Mouse (Mus musculus): ENCODE measurements at regions not wholly inside any gene's neighbourhood (a gene's known extent, or its start where the extent isn't known, plus 50 kb on each side); places are given as distances from the start of the nearest gene placed in this dataset.

GRCm38 (mm10) chr16:74528245-74528644 is 116.6 kb upstream of the Robo2 start:
- H3K4me1 ChIP-seq (replicated peaks) = no peaks in the 10 kb centered on the region
- no peak overlapping the region for H3K27ac ChIP-seq
- no peak overlapping the region for H3K9ac ChIP-seq
- H3K4me3 ChIP-seq = no peak overlapping the region
- H3K9me3 ChIP-seq = no peaks in the 10 kb centered on the region
- no peaks in the 10 kb centered on the region for H3K27me3 ChIP-seq
- H3K4me2 ChIP-seq = no peak overlapping the region
- no peak for ATAC-seq (ENCODE audit: low FRiP score)
- 35% methylated on average over 3 of the region's 3 CpGs for WGBS
- no peaks in the 10 kb centered on the region for H3K36me3 ChIP-seq

GRCm38 (mm10) chr16:74526521-74526920 is 114.9 kb upstream of the Robo2 start:
- no peaks in the 10 kb centered on the region for H3K4me1 ChIP-seq (replicated peaks)
- H3K36me3 ChIP-seq = no peaks in the 10 kb centered on the region
- no peak overlapping the region for H3K4me2 ChIP-seq
- H3K27ac ChIP-seq = no peak overlapping the region
- no peak overlapping the region for H3K4me3 ChIP-seq
- 64% methylated on average over 1 of the region's 1 CpGs for WGBS
- H3K9me3 ChIP-seq = no peaks in the 10 kb centered on the region
- H3K27me3 ChIP-seq = no peaks in the 10 kb centered on the region
- no peak overlapping the region for H3K9ac ChIP-seq
- no peak for ATAC-seq (ENCODE audit: low FRiP score)

- 93% methylated on average over 4 of the region's 4 CpGs for WGBS
- no peak for ATAC-seq (ENCODE audit: low FRiP score)
- Histone ChIP-seq H3K4me2 (no peak overlapping the region), H3K27me3 (no peaks in the 10 kb centered on the region), H3K4me3 (no peak overlapping the region), H3K4me1 (replicated peaks) (no peaks in the 10 kb centered on the region), H3K36me3 (no peaks in the 10 kb centered on the region), H3K9me3 (no peaks in the 10 kb centered on the region), H3K27ac (no peak overlapping the region), H3K9ac (no peak overlapping the region)
These were observed 108.9 kb upstream of the Robo2 start for GRCm38 (mm10) chr16:74520501-74520900.

- no peaks in the 10 kb centered on the region for H3K27me3 ChIP-seq
- no peaks in the 10 kb centered on the region for H3K9me3 ChIP-seq
- H3K4me1 ChIP-seq (replicated peaks) = no peaks in the 10 kb centered on the region
- 100% methylated on average over 1 of the region's 1 CpGs for WGBS
- H3K36me3 ChIP-seq = no peaks in the 10 kb centered on the region
- no peak overlapping the region for H3K4me3 ChIP-seq
- H3K4me2 ChIP-seq = no peak overlapping the region
- ATAC-seq (ENCODE audit: low FRiP score) = no peak
- no peak overlapping the region for H3K27ac ChIP-seq
- no peak overlapping the region for H3K9ac ChIP-seq
These were observed 106.3 kb upstream of the Robo2 start for GRCm38 (mm10) chr16:74517888-74518287.

- no peak overlapping the region for H3K4me2 ChIP-seq
- H3K4me1 ChIP-seq (replicated peaks) = no peaks in the 10 kb centered on the region
- H3K9me3 ChIP-seq = no peaks in the 10 kb centered on the region
- no peak for ATAC-seq (ENCODE audit: low FRiP score)
- no peaks in the 10 kb centered on the region for H3K27me3 ChIP-seq
- no peak overlapping the region for H3K4me3 ChIP-seq
- H3K36me3 ChIP-seq = no peaks in the 10 kb centered on the region
- no peak overlapping the region for H3K9ac ChIP-seq
- 95% methylated on average over 4 of the region's 4 CpGs for WGBS
- H3K27ac ChIP-seq = no peak overlapping the region
These were observed 105.7 kb upstream of the Robo2 start for GRCm38 (mm10) chr16:74517374-74517773.

GRCm38 (mm10) chr16:74514481-74514880 is 102.9 kb upstream of the Robo2 start:
- ATAC-seq (ENCODE audit: low FRiP score) = no peak
- H3K27ac ChIP-seq = no peak overlapping the region
- no peaks in the 10 kb centered on the region for H3K4me1 ChIP-seq (replicated peaks)
- no peak overlapping the region for H3K4me3 ChIP-seq
- H3K4me2 ChIP-seq = no peak overlapping the region
- H3K9ac ChIP-seq = no peak overlapping the region
- H3K27me3 ChIP-seq = no peaks in the 10 kb centered on the region
- H3K9me3 ChIP-seq = no peaks in the 10 kb centered on the region
- WGBS = 87% methylated on average over 4 of the region's 4 CpGs
- no peaks in the 10 kb centered on the region for H3K36me3 ChIP-seq

- Histone ChIP-seq H3K9ac (no peak overlapping the region), H3K4me1 (replicated peaks) (no peaks in the 10 kb centered on the region), H3K36me3 (no peaks in the 10 kb centered on the region), H3K27ac (no peak overlapping the region), H3K4me3 (no peak overlapping the region), H3K27me3 (no peaks in the 10 kb centered on the region), H3K4me2 (no peak overlapping the region), H3K9me3 (no peaks in the 10 kb centered on the region)
- 93% methylated on average over 1 of the region's 1 CpGs for WGBS
- ATAC-seq (ENCODE audit: low FRiP score) = no peak
These were observed 98.8 kb upstream of the Robo2 start for GRCm38 (mm10) chr16:74510383-74510782.

- Histone ChIP-seq H3K9me3 (no peaks in the 10 kb centered on the region), H3K4me2 (no peak overlapping the region), H3K9ac (no peak overlapping the region), H3K4me3 (no peak overlapping the region), H3K4me1 (replicated peaks) (no peaks in the 10 kb centered on the region), H3K36me3 (no peaks in the 10 kb centered on the region), H3K27ac (no peak overlapping the region), H3K27me3 (no peaks in the 10 kb centered on the region)
- WGBS = 91% methylated on average over 2 of the region's 2 CpGs
- ATAC-seq (ENCODE audit: low FRiP score) = no peak
These were observed 97.9 kb upstream of the Robo2 start for GRCm38 (mm10) chr16:74509489-74509888.

- Histone ChIP-seq H3K4me3 (no peak overlapping the region), H3K36me3 (no peaks in the 10 kb centered on the region), H3K27me3 (no peaks in the 10 kb centered on the region), H3K4me1 (replicated peaks) (no peaks in the 10 kb centered on the region), H3K9me3 (no peaks in the 10 kb centered on the region), H3K9ac (no peak overlapping the region), H3K27ac (no peak overlapping the region), H3K4me2 (no peak overlapping the region)
- ATAC-seq (ENCODE audit: low FRiP score) = no peak
These were observed 95.1 kb upstream of the Robo2 start for GRCm38 (mm10) chr16:74506719-74507118.

GRCm38 (mm10) chr16:74506173-74506709 is 94.6 kb upstream of the Robo2 start:
- Histone ChIP-seq H3K4me1 (replicated peaks) (no peaks in the 10 kb centered on the region), H3K36me3 (no peaks in the 10 kb centered on the region), H3K4me2 (no peak overlapping the region), H3K4me3 (no peak overlapping the region), H3K27me3 (no peaks in the 10 kb centered on the region), H3K9ac (no peak overlapping the region), H3K9me3 (no peaks in the 10 kb centered on the region), H3K27ac (no peak overlapping the region)
- ATAC-seq (ENCODE audit: low FRiP score) = no peak
- WGBS = 79% methylated on average over 6 of the region's 6 CpGs

GRCm38 (mm10) chr16:74504426-74504825 is 92.8 kb upstream of the Robo2 start:
- 73% methylated on average over 5 of the region's 5 CpGs for WGBS
- Histone ChIP-seq H3K4me3 (no peak overlapping the region), H3K36me3 (no peaks in the 10 kb centered on the region), H3K4me2 (no peak overlapping the region), H3K27me3 (no peaks in the 10 kb centered on the region), H3K27ac (no peak overlapping the region), H3K9me3 (no peaks in the 10 kb centered on the region), H3K9ac (no peak overlapping the region), H3K4me1 (replicated peaks) (no peaks in the 10 kb centered on the region)
- ATAC-seq (ENCODE audit: low FRiP score) = no peak

- Histone ChIP-seq H3K4me3 (no peak overlapping the region), H3K27me3 (no peaks in the 10 kb centered on the region), H3K27ac (no peak overlapping the region), H3K4me1 (replicated peaks) (no peaks in the 10 kb centered on the region), H3K9me3 (no peaks in the 10 kb centered on the region), H3K4me2 (no peak overlapping the region), H3K9ac (no peak overlapping the region), H3K36me3 (no peaks in the 10 kb centered on the region)
- WGBS = 90% methylated on average over 3 of the region's 3 CpGs
- ATAC-seq (ENCODE audit: low FRiP score) = no peak
These were observed 89.1 kb upstream of the Robo2 start for GRCm38 (mm10) chr16:74500687-74501086.

- 36% methylated on average over 6 of the region's 6 CpGs for WGBS
- Histone ChIP-seq H3K4me2 (no peak overlapping the region), H3K9ac (no peak overlapping the region), H3K4me1 (replicated peaks) (peaks cover 3% of the 10 kb centered on the region; the same call in 1 of the 2 replicates), H3K27ac (no peak overlapping the region), H3K4me3 (no peak overlapping the region), H3K36me3 (no peaks in the 10 kb centered on the region), H3K9me3 (no peaks in the 10 kb centered on the region), H3K27me3 (no peaks in the 10 kb centered on the region)
- no peak for ATAC-seq (ENCODE audit: low FRiP score)
These were observed 56.3 kb upstream of the Robo2 start for GRCm38 (mm10) chr16:74467745-74468420.
